Mouse (Mus musculus): ENCODE results near the gene Slco2a1. TPM values are rescaled to one million over a fixed set of nuclear protein-coding genes. Genes with fewer than 3 reads are reported as not detected.

The Slco2a1 gene
- polyA plus RNA-seq, 1 experiment from 2014 or later = 0.43 TPM

DNA sequence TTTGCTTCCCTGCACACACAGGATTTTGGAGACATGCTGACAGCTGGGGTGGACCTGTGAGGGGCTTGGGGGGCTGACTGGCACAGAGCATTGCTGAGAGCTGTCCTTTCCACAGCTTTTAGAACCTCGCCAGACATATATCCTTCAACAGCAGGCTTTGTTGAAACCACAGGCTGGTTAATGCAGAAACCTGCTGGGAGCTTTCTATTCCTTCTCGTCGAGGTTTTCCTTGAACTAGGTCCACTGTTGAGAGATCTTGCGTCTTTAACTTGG, 2.6 kb downstream of the Slco2a1 start:
- Histone ChIP-seq H3K9me3 (ENCODE audit: control insufficient read depth, low read length) (no peaks in the 10 kb centered on the region), H3K4me1 (replicated peaks; ENCODE audit: control insufficient read depth, insufficient read depth, low read length) (no peaks in the 10 kb centered on the region; the same call in 1 of the 2 replicates), H3K9ac (ENCODE audit: low read depth, low read length) (no peak overlapping the region), H3K27ac (ENCODE audit: low read depth, low read length) (no peak overlapping the region), H3K36me3 (ENCODE audit: control insufficient read depth, insufficient read depth, low read length) (no peaks in the 10 kb centered on the region), H3K4me3 (ENCODE audit: low read depth, low read length) (no peak overlapping the region), H3K4me2 (replicated peaks; ENCODE audit: low read depth, low read length) (no peak overlapping the region), H3K27me3 (ENCODE audit: control insufficient read depth, insufficient read depth, low read length) (no peaks in the 10 kb centered on the region)
- ATAC-seq (ENCODE audit: low FRiP score) (no peak), DNase-seq (ENCODE audit: low spot score) (no peak)
- 78% methylated on average over 4 of the region's 4 CpGs for WGBS

DNA sequence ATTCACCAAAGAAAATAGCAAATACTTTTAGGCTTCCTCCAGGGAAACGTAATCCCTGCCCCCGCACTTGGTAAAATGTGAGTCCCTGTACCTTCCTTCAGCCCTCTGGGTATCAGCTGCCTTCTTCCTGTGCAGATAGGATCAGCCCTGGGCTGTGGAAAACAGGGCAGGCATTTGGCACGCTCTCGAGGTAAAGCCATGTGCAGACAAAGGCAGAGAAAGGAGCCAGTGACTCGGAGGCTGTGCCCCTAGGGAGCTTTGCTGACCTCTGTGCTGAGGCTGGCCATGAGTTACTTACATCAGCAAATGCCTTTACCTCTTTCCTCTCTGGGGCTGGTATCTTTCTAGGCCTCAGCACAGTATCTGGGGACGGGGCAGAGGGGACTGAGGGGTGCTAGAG, 4.4 kb downstream of the Slco2a1 start:
- no peaks in the 10 kb centered on the region for H3K27me3 ChIP-seq (ENCODE audit: control insufficient read depth, insufficient read depth, low read length)
- H3K4me2 ChIP-seq (replicated peaks; ENCODE audit: low read depth, low read length) = no peak overlapping the region
- peak overlapping the region; percentile 51; the same call in 1 of the 2 replicates for H3K27ac ChIP-seq (ENCODE audit: low read depth, low read length)
- peak; percentile 52 for DNase-seq (ENCODE audit: low spot score)
- no peak overlapping the region for H3K4me3 ChIP-seq (ENCODE audit: low read depth, low read length)
- H3K36me3 ChIP-seq (ENCODE audit: control insufficient read depth, insufficient read depth, low read length) = no peaks in the 10 kb centered on the region
- no peak for ATAC-seq (ENCODE audit: low FRiP score)
- H3K4me1 ChIP-seq (replicated peaks; ENCODE audit: control insufficient read depth, insufficient read depth, low read length) = no peaks in the 10 kb centered on the region; the same call in 1 of the 2 replicates
- 38% methylated on average over 6 of the region's 6 CpGs for WGBS
- H3K9me3 ChIP-seq (ENCODE audit: control insufficient read depth, low read length) = no peaks in the 10 kb centered on the region
- H3K9ac ChIP-seq (ENCODE audit: low read depth, low read length) = 0 out of 2 replicates have a peak overlapping the region, but pooled peaks have one; percentile 15

DNA sequence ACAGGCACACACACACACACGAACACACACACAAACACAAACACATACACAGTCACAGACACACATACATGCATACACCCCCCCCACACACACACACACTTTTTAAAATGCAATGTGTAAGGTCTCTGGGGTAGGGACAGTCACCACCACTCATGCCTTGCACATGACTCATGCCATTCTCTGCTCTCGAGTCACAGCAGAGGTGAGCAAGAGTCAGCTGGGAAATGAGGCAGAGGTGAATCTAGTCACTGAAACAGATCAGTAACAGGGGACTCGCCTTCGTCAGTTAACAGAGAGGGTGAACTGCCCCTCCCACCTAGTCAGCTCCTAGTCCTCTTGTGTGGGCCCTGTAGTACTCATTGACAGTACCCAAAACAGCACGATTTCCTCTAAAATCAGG, 5.3 kb downstream of the Slco2a1 start:
- H3K27ac ChIP-seq (ENCODE audit: low read depth, low read length) = no peak overlapping the region
- H3K4me2 ChIP-seq (replicated peaks; ENCODE audit: low read depth, low read length) = no peak overlapping the region
- H3K27me3 ChIP-seq (ENCODE audit: control insufficient read depth, insufficient read depth, low read length) = no peaks in the 10 kb centered on the region
- no peaks in the 10 kb centered on the region for H3K36me3 ChIP-seq (ENCODE audit: control insufficient read depth, insufficient read depth, low read length)
- DNase-seq (ENCODE audit: low spot score) (no peak), ATAC-seq (ENCODE audit: low FRiP score) (no peak)
- H3K4me1 ChIP-seq (replicated peaks; ENCODE audit: control insufficient read depth, insufficient read depth, low read length) = no peaks in the 10 kb centered on the region; the same call in 1 of the 2 replicates
- H3K9me3 ChIP-seq (ENCODE audit: control insufficient read depth, low read length) = no peaks in the 10 kb centered on the region
- 70% methylated on average over 5 of the region's 5 CpGs for WGBS
- no peak overlapping the region for H3K9ac ChIP-seq (ENCODE audit: low read depth, low read length)
- H3K4me3 ChIP-seq (ENCODE audit: low read depth, low read length) = no peak overlapping the region

DNA sequence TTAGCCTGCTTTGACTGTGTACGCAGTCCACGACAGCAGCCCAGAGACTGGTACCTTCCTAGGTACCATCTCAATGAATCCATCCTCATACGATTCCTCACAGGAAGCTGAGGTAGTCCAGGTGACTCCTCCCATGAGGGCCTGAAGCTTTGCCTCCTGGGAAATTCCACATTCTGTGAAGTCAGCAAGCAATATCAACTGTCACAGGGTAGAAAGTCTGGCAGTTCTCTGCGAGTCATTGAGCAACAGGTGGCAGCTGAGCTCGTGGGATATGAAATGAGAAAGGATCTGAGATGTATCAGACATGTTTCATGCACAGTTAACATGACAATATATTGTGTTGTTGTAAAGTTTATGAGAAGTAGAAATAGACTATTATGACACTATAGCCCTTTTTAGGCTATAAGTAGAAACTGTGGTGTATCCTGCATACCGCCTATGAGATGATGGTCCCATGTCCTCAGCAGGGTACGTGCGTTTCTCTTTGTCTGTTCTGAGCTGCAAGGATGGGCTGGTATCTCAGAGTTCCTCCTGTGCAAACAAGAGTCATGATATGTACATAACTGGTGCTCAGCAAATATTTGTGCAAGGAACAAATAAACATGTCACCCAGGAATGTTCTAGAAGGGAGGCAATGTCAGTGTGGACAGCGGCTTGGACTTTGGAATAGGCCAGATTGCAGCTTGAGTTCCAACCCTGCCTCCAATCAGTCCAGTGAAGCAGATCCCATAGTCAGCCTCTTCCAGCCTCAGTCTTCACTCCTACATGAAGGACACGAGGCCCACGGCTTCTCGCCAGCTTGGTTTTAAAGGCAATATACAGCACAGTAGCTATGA, 7.5 kb downstream of the Slco2a1 start:
- Histone ChIP-seq H3K4me1 (replicated peaks; ENCODE audit: control insufficient read depth, insufficient read depth, low read length) (no peaks in the 10 kb centered on the region; the same call in 1 of the 2 replicates), H3K4me3 (ENCODE audit: low read depth, low read length) (no peak overlapping the region), H3K4me2 (replicated peaks; ENCODE audit: low read depth, low read length) (no peak overlapping the region), H3K36me3 (ENCODE audit: control insufficient read depth, insufficient read depth, low read length) (no peaks in the 10 kb centered on the region), H3K9me3 (ENCODE audit: control insufficient read depth, low read length) (no peaks in the 10 kb centered on the region), H3K9ac (ENCODE audit: low read depth, low read length) (no peak overlapping the region), H3K27ac (ENCODE audit: low read depth, low read length) (no peak overlapping the region), H3K27me3 (ENCODE audit: control insufficient read depth, insufficient read depth, low read length) (no peaks in the 10 kb centered on the region)
- ATAC-seq (ENCODE audit: low FRiP score) = no peak
- WGBS = 92% methylated on average over 12 of the region's 12 CpGs
- no peak for DNase-seq (ENCODE audit: low spot score)

DNA sequence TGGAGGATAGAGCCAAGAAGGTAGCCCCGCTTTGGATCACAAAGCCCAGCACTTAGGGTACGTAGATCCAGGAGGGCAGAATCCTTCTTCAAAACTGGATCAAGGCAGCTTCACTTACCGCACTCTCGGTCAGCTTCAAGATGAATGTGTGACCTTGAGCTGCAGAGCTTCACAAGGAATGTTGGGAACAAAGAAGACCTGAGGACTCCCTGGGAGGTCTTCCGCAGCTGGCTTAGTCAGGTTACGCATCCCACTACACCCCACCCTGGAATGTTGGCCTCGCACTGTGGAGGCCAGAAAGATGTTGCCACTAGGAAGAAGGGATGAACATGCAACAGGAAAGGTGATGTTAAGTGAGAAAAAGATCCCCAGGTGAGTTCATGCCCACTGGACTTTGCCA, 11.9 kb downstream of the Slco2a1 start:
- Histone ChIP-seq H3K9me3 (ENCODE audit: control insufficient read depth, low read length) (no peaks in the 10 kb centered on the region), H3K4me3 (ENCODE audit: low read depth, low read length) (no peak overlapping the region), H3K36me3 (ENCODE audit: control insufficient read depth, insufficient read depth, low read length) (no peaks in the 10 kb centered on the region), H3K9ac (ENCODE audit: low read depth, low read length) (no peak overlapping the region), H3K27ac (ENCODE audit: low read depth, low read length) (no peak overlapping the region), H3K4me2 (replicated peaks; ENCODE audit: low read depth, low read length) (no peak overlapping the region), H3K4me1 (replicated peaks; ENCODE audit: control insufficient read depth, insufficient read depth, low read length) (no peaks in the 10 kb centered on the region), H3K27me3 (ENCODE audit: control insufficient read depth, insufficient read depth, low read length) (no peaks in the 10 kb centered on the region)
- DNase-seq (ENCODE audit: low spot score) (no peak), ATAC-seq (ENCODE audit: low FRiP score) (no peak)
- WGBS = 78% methylated on average over 7 of the region's 7 CpGs

DNA sequence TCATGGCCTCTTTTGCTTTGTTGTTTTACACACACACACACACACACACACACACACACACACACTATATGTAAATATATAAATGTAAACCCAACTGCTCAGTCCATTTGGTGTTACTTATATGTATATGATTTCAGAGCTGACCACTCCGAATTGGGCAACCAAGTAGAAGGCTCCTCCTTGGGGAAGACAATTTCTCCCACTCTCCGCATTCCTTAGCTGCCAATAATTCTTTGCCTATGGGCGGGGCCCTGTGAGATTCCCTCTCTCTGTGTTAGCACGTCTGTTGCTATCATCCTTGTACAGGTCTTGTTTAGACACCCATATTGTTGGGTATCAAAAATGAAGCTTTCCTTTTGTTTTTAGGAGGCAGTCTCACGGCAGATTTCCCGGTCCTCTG, 15.8 kb downstream of the Slco2a1 start:
- 82% methylated on average over 6 of the region's 6 CpGs for WGBS

DNA sequence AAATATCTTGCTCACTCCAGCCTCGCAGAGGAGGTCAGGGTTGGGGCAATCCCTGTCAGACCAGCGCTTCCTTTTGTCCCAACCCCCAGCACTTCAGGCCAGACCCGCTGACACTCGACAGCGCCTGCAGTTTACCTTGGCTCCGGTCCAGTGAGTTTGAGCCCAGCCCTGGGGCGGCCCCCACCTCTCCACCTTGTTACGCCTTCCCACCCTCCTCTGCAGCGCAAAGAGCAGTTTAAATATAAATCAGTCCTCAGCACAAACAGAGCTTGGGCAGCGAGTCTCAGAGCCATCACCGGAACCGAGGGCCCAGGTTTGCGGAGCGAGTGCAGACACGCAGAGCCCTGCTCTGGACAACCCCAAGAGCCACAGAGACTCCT, 19.2 kb downstream of the Slco2a1 start:
- ATAC-seq (ENCODE audit: low FRiP score) (peak; percentile 25; the same call in 1 of the 2 replicates), DNase-seq (ENCODE audit: low spot score) (no peak)
- no peaks in the 10 kb centered on the region for H3K9me3 ChIP-seq (ENCODE audit: control insufficient read depth, low read length)
- H3K9ac ChIP-seq (ENCODE audit: low read depth, low read length) = peak overlapping the region; percentile 29
- no peaks in the 10 kb centered on the region for H3K36me3 ChIP-seq (ENCODE audit: control insufficient read depth, insufficient read depth, low read length)
- peaks cover 16% of the 10 kb centered on the region for H3K27me3 ChIP-seq (ENCODE audit: control insufficient read depth, insufficient read depth, low read length)
- no peak overlapping the region for H3K27ac ChIP-seq (ENCODE audit: low read depth, low read length)
- H3K4me1 ChIP-seq (replicated peaks; ENCODE audit: control insufficient read depth, insufficient read depth, low read length) = peaks cover 3% of the 10 kb centered on the region; the same call in 1 of the 2 replicates
- H3K4me3 ChIP-seq (ENCODE audit: low read depth, low read length) = peak overlapping the region; percentile 37
- peak overlapping the region; percentile 70 for H3K4me2 ChIP-seq (replicated peaks; ENCODE audit: low read depth, low read length)
- WGBS = 2% methylated on average over 15 of the region's 15 CpGs

More for the DNA sequence above, 15.8 kb downstream of the Slco2a1 start:
- Histone ChIP-seq H3K36me3 (ENCODE audit: control insufficient read depth, insufficient read depth, low read length) (no peaks in the 10 kb centered on the region), H3K27me3 (ENCODE audit: control insufficient read depth, insufficient read depth, low read length) (peaks cover 13% of the 10 kb centered on the region), H3K27ac (ENCODE audit: low read depth, low read length) (no peak overlapping the region), H3K4me3 (ENCODE audit: low read depth, low read length) (no peak overlapping the region), H3K4me2 (replicated peaks; ENCODE audit: low read depth, low read length) (no peak overlapping the region), H3K9ac (ENCODE audit: low read depth, low read length) (no peak overlapping the region), H3K4me1 (replicated peaks; ENCODE audit: control insufficient read depth, insufficient read depth, low read length) (peaks cover 3% of the 10 kb centered on the region; the same call in 1 of the 2 replicates), H3K9me3 (ENCODE audit: control insufficient read depth, low read length) (no peaks in the 10 kb centered on the region)
- DNase-seq (ENCODE audit: low spot score) (no peak), ATAC-seq (ENCODE audit: low FRiP score) (no peak)

DNA sequence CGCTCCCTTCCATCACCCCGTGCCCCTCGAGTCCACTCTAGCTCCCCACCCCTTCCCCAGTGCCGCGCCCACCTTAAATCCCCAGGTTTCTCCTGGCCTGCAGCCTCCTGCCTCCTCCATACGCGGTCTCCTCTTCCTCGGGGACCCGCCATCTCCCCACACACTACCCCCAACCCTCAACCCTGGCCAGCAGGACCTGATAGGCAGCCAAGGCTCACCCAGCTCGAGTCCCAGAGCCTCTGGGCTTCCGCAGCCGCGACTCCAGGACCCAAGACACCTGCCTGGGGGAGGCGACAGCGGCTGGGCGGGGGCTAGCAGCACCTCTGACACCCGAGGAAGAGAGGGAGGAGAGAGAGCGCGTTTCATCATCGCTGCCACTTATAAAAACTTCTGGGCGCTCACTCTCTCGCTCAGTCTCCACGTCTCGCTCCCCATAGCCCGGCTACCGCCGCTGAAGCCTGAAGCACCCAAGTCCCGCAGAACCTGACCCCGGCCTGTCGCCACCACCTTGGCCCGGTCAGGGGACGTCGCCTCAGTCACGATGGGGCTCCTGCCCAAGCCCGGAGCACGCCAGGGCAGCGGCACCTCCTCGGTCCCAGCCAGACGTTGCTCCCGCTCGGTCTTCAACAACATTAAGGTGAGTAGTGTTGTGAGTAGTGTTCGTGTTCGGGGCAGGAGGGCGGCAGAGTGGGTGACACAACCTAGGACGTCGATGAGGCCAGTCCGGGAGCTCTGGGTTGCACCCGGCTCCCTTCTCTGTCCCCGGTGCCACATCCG, 19.8 kb downstream of the Slco2a1 start:
- Histone ChIP-seq H3K4me3 (ENCODE audit: low read depth, low read length) (peak overlapping the region; percentile 37), H3K27ac (ENCODE audit: low read depth, low read length) (no peak overlapping the region), H3K9me3 (ENCODE audit: control insufficient read depth, low read length) (no peaks in the 10 kb centered on the region), H3K4me1 (replicated peaks; ENCODE audit: control insufficient read depth, insufficient read depth, low read length) (peaks cover 3% of the 10 kb centered on the region; the same call in 1 of the 2 replicates), H3K36me3 (ENCODE audit: control insufficient read depth, insufficient read depth, low read length) (no peaks in the 10 kb centered on the region), H3K9ac (ENCODE audit: low read depth, low read length) (peak overlapping the region; percentile 29), H3K27me3 (ENCODE audit: control insufficient read depth, insufficient read depth, low read length) (peaks cover 16% of the 10 kb centered on the region), H3K4me2 (replicated peaks; ENCODE audit: low read depth, low read length) (peak overlapping the region; percentile 70)
- ATAC-seq (ENCODE audit: low FRiP score) = 0 out of 2 replicates have a peak, but pooled peaks have one; percentile 19
- WGBS = 2% methylated on average over 48 of the region's 50 CpGs
- peak; percentile 57 for DNase-seq (ENCODE audit: low spot score)
